8 mouse cellular contexts compared by ENCODE assay signal in the genomic region with DNA sequence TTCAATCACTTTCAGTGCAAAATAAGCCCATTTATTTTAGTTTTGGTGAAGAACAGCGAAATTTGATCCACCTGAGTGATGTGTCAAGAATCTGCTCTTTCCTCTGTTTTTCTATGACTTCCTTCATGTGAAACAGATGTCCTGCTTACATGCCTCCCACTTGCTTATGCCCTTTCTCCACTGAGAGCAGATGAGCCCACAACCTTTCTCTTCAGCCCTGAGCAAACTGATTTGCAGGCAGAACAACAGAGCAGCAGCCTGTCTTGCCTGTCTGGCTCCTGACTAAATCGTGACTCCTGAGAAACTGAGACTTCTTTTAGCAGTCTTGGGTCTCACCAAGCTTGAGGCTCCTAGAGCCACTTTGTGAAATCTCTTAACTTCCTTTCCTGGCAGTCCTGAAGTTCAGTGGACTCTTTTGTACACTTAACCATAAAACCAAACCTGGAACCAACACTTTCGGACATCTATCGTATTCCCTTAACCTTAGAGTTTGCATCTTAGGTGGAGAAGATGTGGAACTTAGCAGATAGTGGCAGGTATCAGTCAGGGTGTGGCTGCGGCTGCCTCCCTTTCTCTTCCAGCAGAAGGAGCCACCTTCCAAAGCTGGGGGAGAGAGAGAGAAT. TPM values are rescaled to one million over a fixed set of nuclear protein-coding genes. Genes with fewer than 3 reads are reported as not detected.
DNase-seq lines count a peak whose midpoint lies in the region; ATAC-seq and TF ChIP-seq lines count a peak whose summit lies in the region.

No protein-coding gene starts in this region.

- H3K9ac ChIP-seq in midbrain, embryonic 14.5 days (replicated peaks; ENCODE audit: low read length): no peak overlapping the region; the same call in 1 of the 2 replicates

- no peak for TF ChIP-seq POLR2A in kidney, adult 2 months (IDR thresholded peaks at IDR 0.05; ENCODE audit: low read depth, low read length)

- H3K36me3 ChIP-seq in kidney, adult 2 months (ENCODE audit: control insufficient read depth, insufficient read depth, low read length): no peaks in the 10 kb centered on the region
- no peaks in the 10 kb centered on the region for H3K36me3 ChIP-seq in hindbrain, embryonic 10.5 days
- no peaks in the 10 kb centered on the region for H3K36me3 ChIP-seq in midbrain, embryonic 14.5 days (ENCODE audit: control insufficient read depth, insufficient read depth, low read length)

- 0 out of 2 replicates have a peak overlapping the region, but pooled peaks have one; percentile 8 for H3K4me3 ChIP-seq in kidney, adult 2 months (ENCODE audit: insufficient read depth, low read depth, low read length)
- peak overlapping the region; percentile 77 for H3K4me3 ChIP-seq in hindbrain, embryonic 10.5 days
- H3K4me3 ChIP-seq in midbrain, embryonic 14.5 days (replicated peaks; ENCODE audit: low read depth, low read length): peak overlapping the region; percentile 79

- no peaks in the 10 kb centered on the region; the same call in 1 of the 2 replicates for H3K27me3 ChIP-seq in kidney, adult 2 months (replicated peaks; ENCODE audit: control insufficient read depth, insufficient read depth, low read length)
- H3K27me3 ChIP-seq in hindbrain, embryonic 10.5 days (ENCODE audit: insufficient read depth, poor library complexity, severe bottlenecking): peaks cover 16% of the 10 kb centered on the region; the same call in 1 of the 2 replicates
- no peaks in the 10 kb centered on the region for H3K27me3 ChIP-seq in midbrain, embryonic 14.5 days (ENCODE audit: control insufficient read depth, insufficient read depth, low read length)

- H3K4me2 ChIP-seq in midbrain, embryonic 14.5 days (ENCODE audit: low read length): peak overlapping the region; percentile 80

- no peaks in the 10 kb centered on the region for H3K9me3 ChIP-seq in hindbrain, embryonic 10.5 days
- H3K9me3 ChIP-seq in midbrain, embryonic 14.5 days (ENCODE audit: control insufficient read depth, low read length): no peaks in the 10 kb centered on the region

- 19% methylated on average over 5 of the region's 5 CpGs for WGBS in kidney, adult 2 months
- whole genome bisulfite sequencing in hindbrain, embryonic 10.5 days: 18% methylated on average over 5 of the region's 5 CpGs
- 21% methylated on average over 5 of the region's 5 CpGs for WGBS in midbrain, embryonic 14.5 days

- H3K27ac ChIP-seq in kidney, adult 2 months (ENCODE audit: insufficient read depth, low read depth, low read length): no peak overlapping the region
- H3K27ac ChIP-seq in hindbrain, embryonic 10.5 days: peak overlapping the region; percentile 94
- H3K27ac ChIP-seq in midbrain, embryonic 14.5 days (replicated peaks; ENCODE audit: low read depth, low read length): peak overlapping the region; percentile 84

- no peaks in the 10 kb centered on the region for H3K4me1 ChIP-seq in kidney, adult 2 months (ENCODE audit: control insufficient read depth, insufficient read depth, low read length)
- H3K4me1 ChIP-seq in hindbrain, embryonic 10.5 days (replicated peaks): peaks cover 29% of the 10 kb centered on the region
- H3K4me1 ChIP-seq in midbrain, embryonic 14.5 days (ENCODE audit: control insufficient read depth, insufficient read depth, low read length): peaks cover 4% of the 10 kb centered on the region; the same call in 1 of the 2 replicates

- ATAC-seq in midbrain, embryonic 14.5 days (ENCODE audit: low FRiP score, low TSS enrichment): peak; percentile 38; the same call in 1 of the 2 replicates
- no peak for ATAC-seq in erythroblast, adult 5-6 weeks (replicated peaks; ENCODE audit: low FRiP score, poor library complexity, severe bottlenecking)

- DNase-seq in kidney, adult 2 months: no peak
- DNase-seq in kidney, postnatal 10 days: no peak
- DNase-seq in brain, adult 2 months (ENCODE audit: low read depth, low spot score): peak; percentile 57
- peak; percentile 26 for DNase-seq in hindbrain, embryonic 10.5 days (ENCODE audit: low spot score)
- no peak for DNase-seq in midbrain, embryonic 14.5 days
- DNase-seq in spleen, postnatal 10 days (ENCODE audit: low spot score in 2 of 2): no peak
- DNase-seq in urinary bladder, postnatal 25 days (ENCODE audit: low spot score): no peak

- TF ChIP-seq CTCF in kidney, adult 2 months (conservative IDR thresholded peaks at IDR 0.05; ENCODE audit: insufficient read depth, insufficient read length, low read depth, low read length): no peak

RNA-seq across cellular contexts. Expression of gene Edil3, which starts 0.5 kb away (rescaled TPM):
- 0.27 and 0.45 TPM in 2 replicates for polyA plus RNA-seq in kidney, adult 2 months (2012; rRNA removed)
- polyA plus RNA-seq in hindbrain, embryonic 10.5 days (2016; fragmentation: Nextera tagmentation; extraction: Ambion mirVana): 21.1 and 22.6 TPM in 2 replicates
- 51.0 and 57.0 TPM in 2 replicates for polyA plus RNA-seq in midbrain, embryonic 14.5 days (2014; fragmentation: Nextera tagmentation; extraction: Ambion mirVana)
- total RNA-seq in erythroblast, adult 5-6 weeks (2015; ENCODE audit: low replicate concordance): 0.58 TPM in 1 of 2 replicates, not detected in the other
- total RNA-seq in erythroblast, adult 5-6 weeks (2017; ENCODE audit: low replicate concordance): 0.14 and 0.17 TPM in 2 replicates

Comparison
In these comparisons a context has a peak if more than half of its experiments do, and no peak if none do; other contexts are left out.
1. DNase-seq: peak in brain, adult 2 months (single experiment) and hindbrain, embryonic 10.5 days (single experiment); none in kidney, adult 2 months (single experiment), kidney, postnatal 10 days (single experiment), midbrain, embryonic 14.5 days (single experiment), spleen, postnatal 10 days (0 of 2) and urinary bladder, postnatal 25 days (single experiment).
2. H3K4me3 ChIP-seq: peak in every context shown above with its lines; median percentile 79 in midbrain, embryonic 14.5 days; 77 in hindbrain, embryonic 10.5 days; 8 in kidney, adult 2 months.
3. RNA of gene Edil3, which starts 0.5 kb away (polyA plus RNA-seq): 51.0 to 57.0 TPM in midbrain, embryonic 14.5 days and 21.1 to 22.6 TPM in hindbrain, embryonic 10.5 days; 0.27 to 0.45 TPM in kidney, adult 2 months; every median in the first group is over 10 times any median in the second.